ENCODE assay signal across 26 mouse cellular contexts in genomic region chr2:124628701-124629100, GRCm38 (mm10).
DNase-seq lines count a peak whose midpoint lies in the region; ATAC-seq and TF ChIP-seq lines count a peak whose summit lies in the region.
"Had no signal": no experiment of that assay in that cellular context is flagged by ENCODE, and none has a peak within 500 bp of the region (broad histone marks: within the 10 kb centered on the region; RNA-seq: fewer than 3 reads in every experiment).

No protein-coding gene starts in this region.

- no peak overlapping the region for H3K27ac ChIP-seq in embryonic facial prominence, embryonic 14.5 days (replicated peaks; ENCODE audit: low read depth, low read length)
- no peak overlapping the region for H3K27ac ChIP-seq in embryonic facial prominence, embryonic 10.5 days (replicated peaks)
- H3K27ac ChIP-seq in gastrocnemius, adult 2 months, result peak overlapping the region; percentile 56
- no peak overlapping the region for H3K27ac ChIP-seq in limb, embryonic 15.5 days
- H3K27ac ChIP-seq: embryonic facial prominence, embryonic 12.5 days; forebrain, embryonic 12.5 days; forebrain, embryonic 15.5 days; heart, adult 2 months; heart, embryonic 10.5 days; heart, embryonic 13.5 days; hindbrain, embryonic 12.5 days; hindbrain, embryonic 15.5 days had no signal

- H3K36me3 ChIP-seq in embryonic facial prominence, embryonic 14.5 days (ENCODE audit: control insufficient read depth, insufficient read depth, low read length), result no peaks in the 10 kb centered on the region
- H3K36me3 ChIP-seq in embryonic facial prominence, embryonic 10.5 days (replicated peaks), result no peaks in the 10 kb centered on the region
- no peaks in the 10 kb centered on the region for H3K36me3 ChIP-seq in limb, embryonic 15.5 days
- H3K36me3 ChIP-seq: embryonic facial prominence, embryonic 12.5 days; forebrain, embryonic 12.5 days; forebrain, embryonic 15.5 days; G1E; heart, embryonic 10.5 days; heart, embryonic 13.5 days; hindbrain, embryonic 12.5 days; hindbrain, embryonic 15.5 days had no signal

- H3K4me3 ChIP-seq in embryonic facial prominence, embryonic 14.5 days (ENCODE audit: low read depth, low read length), result no peak overlapping the region
- H3K4me3 ChIP-seq in embryonic facial prominence, embryonic 10.5 days, result no peak overlapping the region
- no peak overlapping the region for H3K4me3 ChIP-seq in gastrocnemius, adult 2 months
- H3K4me3 ChIP-seq in limb, embryonic 15.5 days, result no peak overlapping the region
- H3K4me3 ChIP-seq: embryonic facial prominence, embryonic 12.5 days; erythroblast, embryonic 14.5 days; forebrain, embryonic 12.5 days; forebrain, embryonic 15.5 days; heart, adult 2 months; heart, embryonic 10.5 days; heart, embryonic 13.5 days; hindbrain, embryonic 12.5 days; hindbrain, embryonic 15.5 days had no signal

- WGBS in embryonic facial prominence, embryonic 14.5 days, result 61% methylated on average over 7 of the region's 7 CpGs
- WGBS in embryonic facial prominence, embryonic 10.5 days, result 89% methylated on average over 7 of the region's 7 CpGs
- WGBS in limb, embryonic 15.5 days, result 33% methylated on average over 7 of the region's 7 CpGs

- H3K9me3 ChIP-seq in embryonic facial prominence, embryonic 14.5 days (ENCODE audit: control insufficient read depth, low read length), result no peaks in the 10 kb centered on the region
- H3K9me3 ChIP-seq in embryonic facial prominence, embryonic 10.5 days, result no peaks in the 10 kb centered on the region
- no peaks in the 10 kb centered on the region for H3K9me3 ChIP-seq in limb, embryonic 15.5 days
- H3K9me3 ChIP-seq: embryonic facial prominence, embryonic 12.5 days; forebrain, embryonic 12.5 days; forebrain, embryonic 15.5 days; heart, embryonic 10.5 days; heart, embryonic 13.5 days; hindbrain, embryonic 12.5 days; hindbrain, embryonic 15.5 days had no signal

- TF ChIP-seq CTCF in gastrocnemius, adult 2 months (IDR thresholded peaks at IDR 0.05), result no peak

- no peaks in the 10 kb centered on the region for H3K27me3 ChIP-seq in embryonic facial prominence, embryonic 14.5 days (replicated peaks; ENCODE audit: control insufficient read depth, insufficient read depth, low read length)
- H3K27me3 ChIP-seq in embryonic facial prominence, embryonic 10.5 days (replicated peaks; ENCODE audit: low read depth, poor library complexity, severe bottlenecking), result no peaks in the 10 kb centered on the region
- H3K27me3 ChIP-seq in limb, embryonic 15.5 days, result no peaks in the 10 kb centered on the region
- H3K27me3 ChIP-seq: CH12.LX; embryonic facial prominence, embryonic 12.5 days; forebrain, embryonic 12.5 days; forebrain, embryonic 15.5 days; heart, embryonic 13.5 days; hindbrain, embryonic 12.5 days; hindbrain, embryonic 15.5 days; Patski had no signal

- no peak overlapping the region for H3K4me2 ChIP-seq in embryonic facial prominence, embryonic 14.5 days (ENCODE audit: low read depth, low read length)
- no peak overlapping the region for H3K4me2 ChIP-seq in limb, embryonic 15.5 days
- H3K4me2 ChIP-seq: embryonic facial prominence, embryonic 12.5 days; forebrain, embryonic 12.5 days; forebrain, embryonic 15.5 days; heart, embryonic 13.5 days; hindbrain, embryonic 12.5 days; hindbrain, embryonic 15.5 days had no signal

- intact Hi-C loops in gastrocnemius, adult 2 months (cut with DNase I), result no loop called here
- intact Hi-C loops in gastrocnemius, postnatal 36 days (cut with DNase I), result no loop called here

- DNase-seq in embryonic facial prominence, embryonic 14.5 days (ENCODE audit: low spot score), result peak; percentile 50
- DNase-seq in embryonic facial prominence, embryonic 10.5 days (ENCODE audit: low spot score), result no peak
- no peak for DNase-seq in gastrocnemius, adult 2 months
- DNase-seq in gastrocnemius, postnatal 36 days, result no peak
- peak; percentile 13 for DNase-seq in 3T3-L1 (ENCODE audit: low read depth, low spot score)
- DNase-seq in ovary, postnatal 14 days (ENCODE audit: low spot score), result no peak
- DNase-seq: adrenal gland, postnatal 10 days; adrenal gland, postnatal 36 days; B cell, adult 2 months; cerebellum, adult 18-20 months; cerebellum, adult 9-10 months; cerebellum, postnatal 14 days; gastrocnemius, postnatal 10 days had no signal

- H3K9ac ChIP-seq in embryonic facial prominence, embryonic 14.5 days (ENCODE audit: low read depth, low read length), result no peak overlapping the region
- no peak overlapping the region for H3K9ac ChIP-seq in limb, embryonic 15.5 days
- H3K9ac ChIP-seq: embryonic facial prominence, embryonic 12.5 days; forebrain, embryonic 12.5 days; forebrain, embryonic 15.5 days; heart, embryonic 13.5 days; hindbrain, embryonic 12.5 days; hindbrain, embryonic 15.5 days had no signal

- ATAC-seq in embryonic facial prominence, embryonic 14.5 days (ENCODE audit: low read depth), result peak; percentile 33; the same call in 1 of the 2 replicates
- peak; percentile 52; the same call in 1 of the 2 replicates for ATAC-seq in limb, embryonic 15.5 days (ENCODE audit: insufficient number of reproducible peaks, low FRiP score, low TSS enrichment, low read depth)
- ATAC-seq: forebrain, embryonic 15.5 days; Patski had no signal

- no peaks in the 10 kb centered on the region for H3K4me1 ChIP-seq in embryonic facial prominence, embryonic 14.5 days (ENCODE audit: control insufficient read depth, insufficient read depth, low read length)
- 0 out of 2 replicates have a peak, but pooled peaks cover 4% of the 10 kb centered on the region for H3K4me1 ChIP-seq in embryonic facial prominence, embryonic 10.5 days
- peaks cover 13% of the 10 kb centered on the region for H3K4me1 ChIP-seq in limb, embryonic 15.5 days
- H3K4me1 ChIP-seq: embryonic facial prominence, embryonic 12.5 days; heart, embryonic 10.5 days; hindbrain, embryonic 12.5 days had no signal

Comparison
In these comparisons a context has a peak if more than half of its experiments do, and no peak if none do; other contexts are left out.
1. DNase-seq: peak in embryonic facial prominence, embryonic 14.5 days (single experiment) and 3T3-L1 (single experiment); none in embryonic facial prominence, embryonic 10.5 days (single experiment), gastrocnemius, adult 2 months (single experiment), gastrocnemius, postnatal 36 days (0 of 2) and ovary, postnatal 14 days (single experiment).